Mouse (Mus musculus) small intestine, adult 2 months (tissue): Measurements from ENCODE around the gene Cdc73.

Experiments used
- CTCF ChIP-seq: fragments of 200-500 bp; IDR thresholded peaks from 2 replicates; pipeline ENCODE4 v1.5.1; 2012; ENCODE audit warnings: low read depth, mild to moderate bottlenecking, control low read depth, inconsistent platforms, low read length, moderate library complexity, mixed read lengths; ENCODE audit not compliant: insufficient replicate concordance, insufficient read length; ENCODE audit errors: extremely low read depth
- POLR2A ChIP-seq: fragments of 200-500 bp; IDR thresholded peaks from 2 replicates; pipeline ENCODE4 v1.6.1; 2012; ENCODE audit warnings: low read depth, mild to moderate bottlenecking, control low read depth, inconsistent platforms, low read length, moderate library complexity

DNA sequence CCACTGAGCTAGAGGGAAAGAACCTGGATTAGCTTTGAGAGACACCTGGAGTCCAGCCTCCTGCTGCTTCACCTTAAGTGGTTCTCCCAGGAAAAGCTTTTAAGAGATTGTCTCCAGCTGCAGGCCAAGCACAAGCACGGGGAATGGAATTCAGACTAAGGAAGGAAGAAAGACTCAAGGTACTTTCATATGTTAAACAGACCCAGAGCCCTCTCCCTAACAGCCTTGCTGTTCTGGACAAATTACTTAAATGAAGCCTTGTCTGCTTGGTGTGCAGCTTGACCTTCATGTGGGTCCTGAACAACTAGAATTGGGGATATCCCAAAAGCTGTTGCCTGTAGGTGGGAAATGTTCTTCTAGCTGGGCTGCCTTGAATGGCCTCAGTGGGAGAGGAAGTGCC is 147.2 kb downstream of the Cdc73 start:
- TF ChIP-seq CTCF = no peak
- TF ChIP-seq POLR2A = no peak
